Mouse (Mus musculus) left cerebral cortex, postnatal 14 days (tissue): ENCODE measurements around the gene Ccdc167. TPM values are rescaled to one million over a fixed set of nuclear protein-coding genes. Genes with fewer than 3 reads are reported as not detected.

Experiments used
- DNase-seq, 2 experiments: peaks; one replicate each; pipeline ENCODE4 v3.0.0; 2021 to 2022; ENCODE audit warnings: low spot score in 2 of 2, mixed read lengths in 1 of 2
- intact Hi-C: fragments of 180-260 bp; cut with DNase I; formaldehyde crosslinking; loops from one replicate; pipeline ENCODE4 v1.15.1; 2025
- total RNA-seq, 2 experiments: library from RNA; stranded (reverse); gene quantifications; 2 replicates each; pipeline ENCODE4 v1.2.3; 2021

Gene Ccdc167
- total RNA-seq, 2 experiments from 2014 or later, result 13.5 to 15.1 TPM

DNA sequence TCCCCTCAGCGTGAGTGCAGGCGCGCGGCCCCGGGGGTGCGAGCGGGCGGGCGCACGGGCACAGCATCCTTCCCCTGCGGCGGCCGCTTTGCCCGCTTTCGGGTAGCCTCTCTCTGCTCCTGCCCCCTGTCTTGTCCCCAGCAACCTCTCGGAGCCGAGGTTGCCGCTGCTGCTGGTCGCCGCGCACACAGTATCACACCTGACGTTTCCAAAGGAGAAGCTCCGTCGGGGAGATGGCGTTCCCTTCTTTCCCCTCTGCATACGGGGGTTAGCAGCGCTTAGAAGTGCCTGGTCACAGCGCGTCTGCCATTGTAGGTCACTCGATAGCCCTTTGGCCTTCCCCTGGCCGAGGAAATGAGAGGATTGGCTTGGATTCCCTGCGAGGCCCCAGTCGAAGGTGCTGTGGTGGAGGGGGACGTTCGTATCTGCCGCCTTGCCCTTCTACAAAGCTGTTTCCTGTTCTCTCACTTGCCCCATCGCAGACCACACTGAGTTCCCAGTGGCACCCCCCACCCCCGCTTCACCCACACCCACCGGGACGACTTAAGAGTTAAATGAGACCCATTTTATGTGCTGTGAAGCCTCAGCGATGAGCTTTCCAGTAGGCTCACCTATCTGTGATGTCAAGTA lies 56.0 kb downstream of the Ccdc167 start:
- DNase-seq, result peak in 1 of 2 experiments; percentile 19
- intact Hi-C loops, result no loop called here

GRCm38 (mm10) chr17:29660076-29660761 lies 56.6 kb downstream of the Ccdc167 start, which contains the start of gene Cmtr1:
Gene Cmtr1 (plus strand): TSS chr17:29660595.
- intact Hi-C loops, result no loop called here
- peak; percentile 91 to 95 for DNase-seq

DNA sequence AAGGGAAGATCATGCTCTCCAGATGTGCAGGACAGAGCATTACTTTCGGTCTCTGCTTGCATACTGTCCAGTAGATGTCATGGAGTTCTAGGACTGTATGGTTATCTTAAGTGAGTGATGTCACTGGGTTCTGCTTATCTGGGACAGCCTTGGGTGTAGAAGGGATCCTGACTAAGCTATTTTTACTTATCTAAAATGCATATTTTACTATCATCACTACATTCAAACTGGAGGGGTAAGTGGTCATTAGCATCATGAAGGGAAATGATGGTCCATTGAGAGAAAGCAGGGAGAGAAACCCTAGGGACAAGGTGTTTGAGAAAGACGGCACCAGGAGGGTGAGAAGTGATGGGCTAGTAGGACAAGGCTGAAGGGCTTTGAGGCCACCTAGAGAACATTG lies 58.6 kb downstream of the Ccdc167 start:
- no peak for DNase-seq
- intact Hi-C loops, result no loop called here

GRCm38 (mm10) chr17:29642219-29642618 lies 74.6 kb downstream of the Ccdc167 start:
- intact Hi-C loops, result no loop called here
- no peak for DNase-seq

DNA sequence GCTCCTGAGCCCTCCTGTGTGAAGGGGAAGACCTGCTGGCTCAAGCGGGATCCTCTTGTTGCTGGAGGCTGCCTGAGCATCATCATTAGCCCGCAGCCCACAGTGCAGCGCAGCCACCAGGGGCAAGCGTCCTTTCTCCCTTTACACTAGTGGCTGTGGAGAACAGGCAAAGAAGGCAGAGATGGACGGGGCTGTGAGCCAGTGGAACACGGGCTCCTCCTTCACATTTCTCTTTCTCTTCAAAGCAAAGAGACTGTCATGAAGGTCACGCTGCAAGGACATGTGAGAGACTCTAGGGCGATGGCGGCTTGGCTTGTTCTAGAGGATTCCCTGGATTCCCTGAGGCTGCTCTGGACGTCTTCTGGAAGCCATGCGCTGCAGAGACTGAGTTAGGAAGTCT lies 75.9 kb downstream of the Ccdc167 start:
- intact Hi-C loops, result no loop called here
- DNase-seq, result no peak

- intact Hi-C loops, result no loop called here
These were observed 78.9 kb downstream of the Ccdc167 start for GRCm38 (mm10) chr17:29637895-29638294.

DNA sequence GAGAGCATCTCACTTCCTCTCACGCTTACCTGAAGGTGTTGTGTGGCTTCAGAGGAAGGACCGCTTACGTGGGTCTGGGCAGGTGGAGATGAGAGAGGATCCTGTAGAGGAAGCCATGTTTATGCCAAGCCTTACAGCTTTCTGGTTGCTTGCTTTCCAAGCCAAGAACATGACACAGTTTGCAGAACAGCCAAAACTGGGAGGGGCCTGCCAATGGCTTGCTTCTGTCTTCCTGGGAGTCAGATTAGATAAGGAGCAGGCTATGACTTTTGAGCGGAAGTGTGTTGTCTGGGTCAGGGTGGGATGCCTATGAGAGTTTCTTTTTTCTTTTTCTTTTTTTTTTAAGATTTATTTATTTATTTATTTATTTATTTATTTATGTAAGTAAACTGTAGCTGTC lies 79.5 kb downstream of the Ccdc167 start:
- no peak for DNase-seq
- intact Hi-C loops, result no loop called here

More at GRCm38 (mm10) chr17:29637895-29638294, 78.9 kb downstream of the Ccdc167 start:
- no peak for DNase-seq

Other genes starting within 250 kb of the Ccdc167 start
- 1 to 10 TPM; 3.4 to 4.2 TPM for gene Pim1, start 226.3 kb downstream of the Ccdc167 start, total RNA-seq
- gene Gm17657, start 167.4 kb downstream of the Ccdc167 start, total RNA-seq, result not detected
- gene Tbc1d22b, start 167.3 kb downstream of the Ccdc167 start, total RNA-seq, result 10 to 100 TPM; 44.1 to 47.0 TPM
- gene Tmem217, start 164.7 kb downstream of the Ccdc167 start, total RNA-seq, result under 1 TPM in 1 of 2 experiments, not detected in 1; 0.68 TPM
- gene Rnf8, start 102.3 kb downstream of the Ccdc167 start, total RNA-seq, result 10 to 100 TPM; 46.8 to 58.6 TPM
- gene Gm28043, start 102.2 kb downstream of the Ccdc167 start, total RNA-seq, result 1 to 10 TPM; 3.1 to 3.7 TPM
- 10 to 100 TPM; 86.8 to 96.7 TPM for gene Cmtr1, start 56.4 kb downstream of the Ccdc167 start, total RNA-seq